Mouse (Mus musculus): Measurements from ENCODE around the gene Cacnb4.

GRCm38 (mm10) chr2:52700352-52700751 lies 23.7 kb upstream of the Cacnb4 start:
- TF ChIP-seq EP300 (IDR thresholded peaks at IDR 0.05) (no peak), CTCF (IDR thresholded peaks at IDR 0.05) (no peak)

Measured in lung, postnatal 0 days (tissue).